ENCODE assay signal across 12 mouse cellular contexts in genomic region chr4:105364496-105364895, GRCm38 (mm10).
DNase-seq lines count a peak whose midpoint lies in the region; ATAC-seq lines count a peak whose summit lies in the region.
"Had no signal": no experiment of that assay in that cellular context is flagged by ENCODE, and none has a peak within 500 bp of the region (broad histone marks: within the 10 kb centered on the region; RNA-seq: fewer than 3 reads in every experiment).

No protein-coding gene starts in this region.

- H3K9ac ChIP-seq in heart, embryonic 13.5 days: no peak overlapping the region

- 30% methylated on average over 6 of the region's 6 CpGs for WGBS in heart, embryonic 13.5 days
- WGBS in limb, embryonic 10.5 days: 80% methylated on average over 6 of the region's 6 CpGs

- no peak overlapping the region for H3K4me3 ChIP-seq in heart, embryonic 13.5 days
- no peak overlapping the region for H3K4me3 ChIP-seq in limb, embryonic 10.5 days

- H3K27me3 ChIP-seq in heart, embryonic 13.5 days (replicated peaks): no peaks in the 10 kb centered on the region
- no peaks in the 10 kb centered on the region for H3K27me3 ChIP-seq in limb, embryonic 10.5 days (ENCODE audit: low read depth, poor library complexity, severe bottlenecking)

- ATAC-seq in heart, embryonic 13.5 days (ENCODE audit: extremely low read depth, insufficient number of reproducible peaks, low FRiP score, low TSS enrichment): no peak
- ATAC-seq in monocyte, adult 5-6 weeks (replicated peaks; ENCODE audit: insufficient number of reproducible peaks, low FRiP score, low TSS enrichment, poor library complexity, severe bottlenecking): no peak
- ATAC-seq: activated CD4-positive, CD25-positive, alpha-beta regulatory T cell, adult 4 months had no signal

- peak overlapping the region; percentile 65 for H3K27ac ChIP-seq in heart, embryonic 13.5 days (replicated peaks)
- no peak overlapping the region for H3K27ac ChIP-seq in limb, embryonic 10.5 days
- H3K27ac ChIP-seq: stomach, postnatal 0 days had no signal

- peak; percentile 37 to 41 for DNase-seq in kidney, adult 8-10 months
- DNase-seq in kidney, postnatal 4 days: no peak
- peak; percentile 70 for DNase-seq in adrenal gland, postnatal 10 days
- peak; percentile 11 for DNase-seq in limb, embryonic 10.5 days (ENCODE audit: low spot score)
- DNase-seq in urinary bladder, postnatal 36 days (ENCODE audit: low spot score in 2 of 2): no peak
- DNase-seq in spleen, postnatal 14 days (ENCODE audit: low spot score in 2 of 2): no peak
- DNase-seq: cerebellum, adult 9-11 months; right cerebral cortex, adult 18-20 months had no signal

- H3K4me2 ChIP-seq in heart, embryonic 13.5 days: no peak overlapping the region

- H3K9me3 ChIP-seq in heart, embryonic 13.5 days: no peaks in the 10 kb centered on the region
- no peaks in the 10 kb centered on the region for H3K9me3 ChIP-seq in limb, embryonic 10.5 days (replicated peaks)

- no peaks in the 10 kb centered on the region for H3K36me3 ChIP-seq in heart, embryonic 13.5 days
- no peaks in the 10 kb centered on the region for H3K36me3 ChIP-seq in limb, embryonic 10.5 days

- peaks cover 13% of the 10 kb centered on the region for H3K4me1 ChIP-seq in heart, embryonic 13.5 days
- peaks cover 12% of the 10 kb centered on the region; the same call in 1 of the 2 replicates for H3K4me1 ChIP-seq in limb, embryonic 10.5 days

Comparison
In these comparisons a context has a peak if more than half of its experiments do, and no peak if none do; other contexts are left out.
1. DNase-seq: peak in kidney, adult 8-10 months (2 of 2), adrenal gland, postnatal 10 days (single experiment) and limb, embryonic 10.5 days (single experiment); none in kidney, postnatal 4 days (0 of 2), urinary bladder, postnatal 36 days (0 of 2) and spleen, postnatal 14 days (0 of 2).